Comparison of ENCODE assay signal across 11 mouse cellular contexts in genomic region chr2:116019466-116019794, GRCm38 (mm10). TPM values are rescaled to one million over a fixed set of nuclear protein-coding genes. Genes with fewer than 3 reads are reported as not detected.
DNase-seq lines count a peak whose midpoint lies in the region; ATAC-seq lines count a peak whose summit lies in the region.
"Had no signal": no experiment of that assay in that cellular context is flagged by ENCODE, and none has a peak within 500 bp of the region (broad histone marks: within the 10 kb centered on the region; RNA-seq: fewer than 3 reads in every experiment).

No protein-coding gene starts in this region.

- H3K4me1 ChIP-seq in hindbrain, embryonic 11.5 days (replicated peaks; ENCODE audit: control insufficient read depth, insufficient read depth, low read length), result peaks cover 20% of the 10 kb centered on the region
- peaks cover 32% of the 10 kb centered on the region for H3K4me1 ChIP-seq in midbrain, embryonic 14.5 days (ENCODE audit: control insufficient read depth, insufficient read depth, low read length)
- H3K4me1 ChIP-seq in liver, embryonic 11.5 days (replicated peaks; ENCODE audit: control insufficient read depth, insufficient read depth, low read length), result peaks cover 10% of the 10 kb centered on the region

- H3K27ac ChIP-seq in hindbrain, embryonic 11.5 days (ENCODE audit: low read depth, low read length), result peak overlapping the region; percentile 92
- H3K27ac ChIP-seq in midbrain, embryonic 14.5 days (replicated peaks; ENCODE audit: low read depth, low read length), result peak overlapping the region; percentile 80
- H3K27ac ChIP-seq in liver, embryonic 11.5 days (ENCODE audit: low read depth, low read length), result no peak overlapping the region

- H3K9me3 ChIP-seq in hindbrain, embryonic 11.5 days (ENCODE audit: control insufficient read depth, low read length), result no peaks in the 10 kb centered on the region
- no peaks in the 10 kb centered on the region for H3K9me3 ChIP-seq in midbrain, embryonic 14.5 days (ENCODE audit: control insufficient read depth, low read length)
- no peaks in the 10 kb centered on the region for H3K9me3 ChIP-seq in liver, embryonic 11.5 days (ENCODE audit: control insufficient read depth, low read length)

- no peaks in the 10 kb centered on the region for H3K27me3 ChIP-seq in hindbrain, embryonic 11.5 days (ENCODE audit: control insufficient read depth, insufficient read depth, low read length)
- H3K27me3 ChIP-seq in midbrain, embryonic 14.5 days (ENCODE audit: control insufficient read depth, insufficient read depth, low read length), result no peaks in the 10 kb centered on the region
- no peaks in the 10 kb centered on the region for H3K27me3 ChIP-seq in liver, embryonic 11.5 days (replicated peaks; ENCODE audit: control insufficient read depth, insufficient read depth, low read length)

- WGBS in hindbrain, embryonic 11.5 days, result 33% methylated on average over 6 of the region's 6 CpGs
- 7% methylated on average over 6 of the region's 6 CpGs for WGBS in midbrain, embryonic 14.5 days
- WGBS in liver, embryonic 11.5 days, result 75% methylated on average over 6 of the region's 6 CpGs

- peak; percentile 4 for DNase-seq in ES-CJ7 (ENCODE audit: low read depth, low spot score)
- peak; percentile 31 for DNase-seq in ZHBTc4 (ENCODE audit: low read depth, low spot score)
- DNase-seq in hindbrain, embryonic 11.5 days (ENCODE audit: low spot score), result no peak
- DNase-seq in midbrain, embryonic 14.5 days, result peak; percentile 54
- DNase-seq in liver, embryonic 11.5 days (ENCODE audit: low spot score), result no peak
- no peak for DNase-seq in frontal cortex, postnatal 14 days (ENCODE audit: low spot score in 2 of 2)
- no peak for DNase-seq in left cerebral cortex, adult 18-20 months (ENCODE audit: low spot score in 2 of 2)
- no peak for DNase-seq in testis, postnatal 10 days (ENCODE audit: low spot score)
- DNase-seq: lung, postnatal 36 days had no signal

- H3K36me3 ChIP-seq in hindbrain, embryonic 11.5 days (ENCODE audit: control insufficient read depth, insufficient read depth, low read length), result no peaks in the 10 kb centered on the region
- H3K36me3 ChIP-seq in midbrain, embryonic 14.5 days (ENCODE audit: control insufficient read depth, insufficient read depth, low read length), result no peaks in the 10 kb centered on the region
- H3K36me3 ChIP-seq in liver, embryonic 11.5 days (ENCODE audit: control insufficient read depth, insufficient read depth, low read length), result no peaks in the 10 kb centered on the region

- H3K4me3 ChIP-seq in hindbrain, embryonic 11.5 days (ENCODE audit: low read depth, low read length), result no peak overlapping the region
- H3K4me3 ChIP-seq in midbrain, embryonic 14.5 days (replicated peaks; ENCODE audit: low read depth, low read length), result no peak overlapping the region
- no peak overlapping the region for H3K4me3 ChIP-seq in liver, embryonic 11.5 days (ENCODE audit: low read depth, low read length)
- H3K4me3 ChIP-seq: erythroblast, embryonic 14.5 days had no signal

- peak overlapping the region; percentile 44; the same call in 1 of the 2 replicates for H3K9ac ChIP-seq in hindbrain, embryonic 11.5 days (ENCODE audit: low read depth, low read length)
- H3K9ac ChIP-seq in midbrain, embryonic 14.5 days (replicated peaks; ENCODE audit: low read length), result 0 out of 2 replicates have a peak overlapping the region, but pooled peaks have one; percentile 6
- H3K9ac ChIP-seq in liver, embryonic 11.5 days (ENCODE audit: low read depth, low read length), result no peak overlapping the region

- ATAC-seq in hindbrain, embryonic 11.5 days (ENCODE audit: low FRiP score), result peak; percentile 41
- ATAC-seq in midbrain, embryonic 14.5 days (ENCODE audit: low FRiP score, low TSS enrichment), result peak; percentile 31; the same call in 1 of the 2 replicates
- no peak for ATAC-seq in liver, embryonic 11.5 days (replicated peaks; ENCODE audit: low FRiP score)

- 0 out of 2 replicates have a peak overlapping the region, but pooled peaks have one; percentile 5 for H3K4me2 ChIP-seq in hindbrain, embryonic 11.5 days (replicated peaks; ENCODE audit: low read depth, low read length)
- H3K4me2 ChIP-seq in midbrain, embryonic 14.5 days (ENCODE audit: low read length), result peak overlapping the region; percentile 40
- no peak overlapping the region for H3K4me2 ChIP-seq in liver, embryonic 11.5 days

RNA-seq across cellular contexts. Expression of gene Meis2, which starts 46.2 kb away (rescaled TPM):
- polyA plus RNA-seq in hindbrain, embryonic 11.5 days (2014; fragmentation: Nextera tagmentation; extraction: Ambion mirVana), result 121 and 142 TPM in 2 replicates
- 83.1 and 84.9 TPM in 2 replicates for polyA plus RNA-seq in midbrain, embryonic 14.5 days (2014; fragmentation: Nextera tagmentation; extraction: Ambion mirVana)
- polyA plus RNA-seq in liver, embryonic 11.5 days (2014; fragmentation: Nextera tagmentation; extraction: Ambion mirVana), result 18.0 and 20.0 TPM in 2 replicates
- 100 to 1,000 TPM; 109 to 117 TPM for total RNA-seq in left cerebral cortex, adult 18-20 months (2021)
- total RNA-seq: granulocyte monocyte progenitor cell, adult 5-6 weeks had no signal
- polyA plus RNA-seq: erythroblast, embryonic 14.5 days had no signal

Comparison
In these comparisons a context has a peak if more than half of its experiments do, and no peak if none do; other contexts are left out.
1. DNase-seq: peak in ES-CJ7 (single experiment), ZHBTc4 (single experiment) and midbrain, embryonic 14.5 days (single experiment); none in hindbrain, embryonic 11.5 days (single experiment), liver, embryonic 11.5 days (single experiment), frontal cortex, postnatal 14 days (0 of 2), left cerebral cortex, adult 18-20 months (0 of 2) and testis, postnatal 10 days (single experiment).